Mouse (Mus musculus): ENCODE data around the gene Mettl14. TPM values are rescaled to one million over a fixed set of nuclear protein-coding genes. Genes with fewer than 3 reads are reported as not detected.
"Not testable (repeated sequence)": the region's sequence is repeated elsewhere in the genome, so short reads cannot be mapped to it uniquely, and the experiment has no call there.

Gene Mettl14
- 10 to 100 TPM in 1 of 4 experiments, 1 to 10 TPM in 3; 6.7 to 11.6 (median 8.8) TPM for total RNA-seq (2022)

DNA sequence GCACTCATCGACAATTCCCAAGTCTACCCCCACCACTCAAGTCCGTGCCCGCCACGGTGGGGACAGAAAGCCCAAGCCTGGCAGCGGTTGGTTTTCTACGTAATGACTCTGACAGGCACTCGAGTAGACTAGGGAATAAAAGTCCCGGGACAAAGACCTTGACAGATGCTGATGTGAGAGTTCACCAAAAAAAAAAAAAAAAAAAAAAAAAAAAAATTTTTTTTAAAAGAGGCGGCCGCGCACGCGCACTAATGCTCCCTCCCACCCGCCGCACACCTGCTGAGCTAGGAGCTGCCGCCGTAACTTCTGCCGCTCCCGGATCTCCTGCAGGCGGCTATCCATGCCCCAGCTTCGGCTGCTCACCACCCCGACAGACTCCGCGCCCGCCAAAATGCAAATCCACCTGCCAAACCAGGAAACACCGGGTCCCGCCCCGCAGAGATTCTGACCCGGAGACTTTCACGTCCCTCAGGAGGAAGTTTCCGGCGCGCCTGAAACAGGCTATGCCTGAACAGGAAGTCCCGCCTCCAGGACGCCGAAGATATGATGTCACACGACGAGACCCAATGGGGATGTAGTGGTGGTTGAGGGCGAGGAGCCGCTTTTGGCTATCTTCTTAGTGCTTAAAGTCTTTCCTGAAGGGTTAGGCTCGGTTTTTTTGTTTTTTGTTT, at the start of gene Mettl14:
TSS of gene Mettl14 (minus strand) at position 623 of the 671 bp plus-strand sequence.
- peak; percentile 88 to 93 for DNase-seq (ENCODE audit: low spot score in 2 of 2)

GRCm38 (mm10) chr3:123433362-123433761, 47.5 kb upstream of the Mettl14 start:
- no peak for DNase-seq (ENCODE audit: low spot score in 2 of 2)

GRCm38 (mm10) chr3:123431951-123432674, 46.2 kb upstream of the Mettl14 start:
- DNase-seq (ENCODE audit: low spot score in 2 of 2), result no peak

DNA sequence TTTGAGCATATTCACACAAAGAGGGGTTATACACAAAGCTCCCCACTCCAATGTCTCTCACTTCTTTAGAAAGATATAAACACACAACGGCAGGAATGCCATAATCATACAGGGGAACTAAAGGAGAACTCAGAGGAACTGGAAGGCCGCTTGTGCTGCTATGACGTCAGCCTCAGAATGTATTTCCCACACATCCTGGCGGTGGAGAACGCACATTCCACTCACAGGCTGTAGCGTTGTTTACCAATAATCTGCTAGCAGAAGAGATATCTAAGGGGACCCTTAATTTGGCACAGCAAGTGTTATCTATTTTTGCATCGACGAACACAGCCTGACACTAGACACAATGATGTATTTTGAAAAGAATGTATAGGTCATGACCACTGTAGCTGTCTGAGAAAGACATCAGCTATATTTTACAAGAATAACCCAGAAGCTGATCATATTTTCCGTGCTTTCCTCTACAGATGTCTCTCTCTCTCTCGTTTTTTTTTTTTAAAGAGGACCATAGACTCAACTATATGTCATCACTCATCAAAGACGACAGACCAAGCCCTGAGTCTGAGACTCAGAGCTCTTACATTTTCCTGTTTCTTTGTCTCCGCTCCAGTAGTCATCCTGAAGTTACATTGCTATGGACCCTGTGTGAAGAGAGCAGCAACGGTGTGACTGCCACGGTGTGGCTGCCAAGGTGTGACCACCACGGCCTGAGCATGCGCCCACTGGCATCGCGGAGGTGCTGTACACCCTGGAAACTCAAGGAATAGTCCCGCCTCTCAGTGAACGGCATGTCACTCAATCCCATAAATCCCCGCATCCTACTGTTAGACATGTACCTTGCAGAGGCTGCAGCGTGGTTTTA, 43.9 kb upstream of the Mettl14 start:
- no peak for DNase-seq (ENCODE audit: low spot score in 2 of 2)

GRCm38 (mm10) chr3:123428005-123428404, 42.1 kb upstream of the Mettl14 start:
- no peak for DNase-seq (ENCODE audit: low spot score in 2 of 2)

DNA sequence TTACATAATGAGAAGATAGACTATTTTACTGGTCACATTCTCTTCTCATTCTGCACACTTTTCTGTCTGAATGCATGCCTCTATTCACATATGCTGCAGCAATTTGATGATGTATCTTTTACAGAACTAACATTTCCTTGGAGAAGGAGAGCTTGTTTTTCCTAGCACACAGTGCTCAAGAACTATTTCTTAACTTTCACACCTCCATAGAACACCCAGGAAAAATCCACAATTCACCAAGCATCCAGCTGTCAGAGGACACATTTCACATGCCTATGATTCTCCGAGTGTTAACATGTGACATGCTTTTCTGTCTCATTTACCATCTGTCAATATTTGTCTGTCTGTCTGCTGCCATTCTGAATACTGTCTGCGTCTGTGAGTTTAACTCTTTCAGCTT, 39.7 kb upstream of the Mettl14 start:
- no peak for DNase-seq (ENCODE audit: low spot score in 2 of 2)

DNA sequence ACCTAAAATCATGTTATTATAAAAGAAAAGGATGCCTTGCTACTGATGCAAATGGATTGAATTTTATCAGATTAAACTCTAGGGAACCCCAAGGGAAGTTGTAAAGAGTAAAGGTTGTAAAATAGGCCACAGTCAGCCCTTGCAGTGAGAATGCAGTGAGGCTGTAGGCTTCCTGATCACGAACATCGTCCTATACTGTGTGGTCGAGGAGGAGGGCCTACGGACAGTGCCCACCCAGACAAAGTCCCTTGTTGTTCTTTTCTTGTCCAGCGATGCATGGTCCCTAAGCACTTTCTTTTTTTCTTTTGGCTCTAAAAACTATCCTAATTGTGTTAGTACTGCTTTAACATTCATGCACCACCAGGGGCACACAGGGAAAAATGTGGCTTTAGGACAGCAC, 27.3 kb upstream of the Mettl14 start:
- DNase-seq (ENCODE audit: low spot score in 2 of 2), result no peak

- no peak for DNase-seq (ENCODE audit: low spot score in 2 of 2)
Measured at GRCm38 (mm10) chr3:123411821-123412578, 26.1 kb upstream of the Mettl14 start.

DNA sequence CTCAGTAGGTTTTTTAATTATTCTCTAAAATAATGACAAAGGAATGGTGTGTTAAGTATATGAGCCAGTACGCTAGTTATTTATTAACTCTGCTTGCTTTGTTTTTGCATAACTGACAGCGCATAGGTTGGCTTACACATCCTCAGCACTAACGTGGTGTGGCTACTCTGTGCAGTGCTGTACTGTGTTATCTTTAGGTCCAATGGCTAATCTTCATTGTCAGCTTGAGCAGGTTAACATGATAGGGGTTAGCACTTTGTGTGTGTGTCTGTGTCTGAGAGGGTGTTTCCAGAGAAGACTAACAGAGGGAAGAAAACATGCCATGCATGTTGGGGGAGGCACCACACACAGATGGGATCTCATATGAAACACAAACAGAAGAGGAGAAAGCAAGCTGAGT, 19.0 kb upstream of the Mettl14 start:
- DNase-seq (ENCODE audit: low spot score in 2 of 2), result no peak

DNA sequence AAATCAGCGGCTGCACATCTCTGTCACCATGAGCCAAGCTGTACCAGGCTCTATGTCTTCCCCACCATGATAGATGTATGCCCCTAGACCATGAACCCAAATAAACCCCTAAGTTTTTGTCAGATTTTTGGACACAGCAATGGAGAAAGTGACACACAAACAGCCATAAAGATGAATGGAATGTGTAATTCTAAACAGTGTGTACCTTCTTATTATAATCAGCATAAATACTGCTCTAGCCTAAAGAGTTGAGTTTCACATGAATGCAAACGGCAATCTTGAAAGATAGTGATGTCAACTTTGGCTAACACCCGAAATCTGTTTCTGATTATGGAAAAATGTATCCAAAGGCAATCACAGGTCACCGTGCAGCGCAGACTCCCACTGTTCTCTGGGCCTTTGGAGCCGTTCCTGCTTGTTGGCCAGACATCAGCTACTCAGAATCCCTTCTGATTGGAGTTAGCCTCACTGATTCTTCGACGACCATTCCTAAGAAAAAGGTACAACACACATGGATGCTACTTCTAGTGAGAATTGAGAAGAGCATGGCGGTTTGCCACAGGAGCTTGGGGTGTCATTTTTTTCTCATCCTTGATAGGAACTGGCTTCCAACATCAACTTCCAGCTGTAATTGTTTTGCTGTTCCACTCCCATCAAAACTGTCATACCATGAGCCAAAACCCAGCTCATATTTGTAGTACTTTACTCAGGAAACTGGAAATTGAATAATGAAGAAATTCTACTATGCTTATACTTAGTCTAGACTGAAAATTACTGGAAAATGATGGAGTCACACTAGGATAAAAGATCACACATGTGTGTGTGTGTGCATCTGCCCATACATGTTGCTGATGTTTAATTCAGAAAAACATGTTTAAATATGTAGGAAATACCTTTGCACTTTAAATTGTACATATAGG, 11.9 kb upstream of the Mettl14 start:
- no peak for DNase-seq (ENCODE audit: low spot score in 2 of 2)

DNA sequence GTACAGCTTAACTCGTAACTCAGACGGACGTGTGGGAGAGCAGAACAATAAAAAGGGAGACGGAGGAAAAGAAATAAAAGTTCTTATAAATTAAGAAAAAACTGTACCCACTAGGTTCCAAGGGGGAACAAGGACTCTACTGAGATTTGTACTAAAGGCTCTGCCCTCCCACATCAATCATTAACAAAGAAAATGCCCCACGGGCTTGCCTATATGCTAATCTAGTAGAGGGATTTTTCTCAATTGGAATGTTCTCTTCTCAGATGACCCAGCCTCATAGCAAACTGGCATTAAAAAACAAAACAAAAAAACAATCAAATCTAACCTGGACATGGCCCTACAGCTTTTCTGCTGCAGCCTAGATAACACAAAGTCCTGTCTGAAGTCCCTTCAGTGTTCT, 9.7 kb upstream of the Mettl14 start:
- DNase-seq (ENCODE audit: low spot score in 2 of 2), result no peak

GRCm38 (mm10) chr3:123391180-123391579, 5.3 kb upstream of the Mettl14 start:
- DNase-seq (ENCODE audit: low spot score in 2 of 2), result no peak

- DNase-seq (ENCODE audit: low spot score in 2 of 2), result not testable (repeated sequence)
Measured at GRCm38 (mm10) chr3:123386157-123386780, 361 bp upstream of the Mettl14 start.

DNA sequence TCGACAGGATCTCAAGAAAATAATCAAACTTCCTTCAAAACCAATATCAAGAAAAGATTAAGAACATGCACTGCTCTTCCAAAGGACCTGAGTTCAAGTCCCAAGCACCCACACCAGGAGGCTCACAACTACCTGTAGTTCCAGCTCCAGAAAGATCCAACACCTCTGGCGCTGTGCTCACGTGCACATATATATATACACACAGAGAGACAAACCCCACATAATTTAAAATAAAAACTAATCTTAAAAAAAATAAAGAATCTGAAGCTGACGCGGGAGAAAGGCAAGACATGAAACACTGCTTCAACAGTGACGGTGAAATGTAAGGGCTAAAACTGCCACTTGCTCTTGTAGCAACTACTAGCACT, 806 bp downstream of the Mettl14 start:
- no peak for DNase-seq (ENCODE audit: low spot score in 2 of 2)

GRCm38 (mm10) chr3:123384435-123384834, 1.5 kb downstream of the Mettl14 start:
- no peak for DNase-seq (ENCODE audit: low spot score in 2 of 2)

- DNase-seq (ENCODE audit: low spot score in 2 of 2), result no peak
Measured at GRCm38 (mm10) chr3:123376562-123376961, 9.3 kb downstream of the Mettl14 start.

DNA sequence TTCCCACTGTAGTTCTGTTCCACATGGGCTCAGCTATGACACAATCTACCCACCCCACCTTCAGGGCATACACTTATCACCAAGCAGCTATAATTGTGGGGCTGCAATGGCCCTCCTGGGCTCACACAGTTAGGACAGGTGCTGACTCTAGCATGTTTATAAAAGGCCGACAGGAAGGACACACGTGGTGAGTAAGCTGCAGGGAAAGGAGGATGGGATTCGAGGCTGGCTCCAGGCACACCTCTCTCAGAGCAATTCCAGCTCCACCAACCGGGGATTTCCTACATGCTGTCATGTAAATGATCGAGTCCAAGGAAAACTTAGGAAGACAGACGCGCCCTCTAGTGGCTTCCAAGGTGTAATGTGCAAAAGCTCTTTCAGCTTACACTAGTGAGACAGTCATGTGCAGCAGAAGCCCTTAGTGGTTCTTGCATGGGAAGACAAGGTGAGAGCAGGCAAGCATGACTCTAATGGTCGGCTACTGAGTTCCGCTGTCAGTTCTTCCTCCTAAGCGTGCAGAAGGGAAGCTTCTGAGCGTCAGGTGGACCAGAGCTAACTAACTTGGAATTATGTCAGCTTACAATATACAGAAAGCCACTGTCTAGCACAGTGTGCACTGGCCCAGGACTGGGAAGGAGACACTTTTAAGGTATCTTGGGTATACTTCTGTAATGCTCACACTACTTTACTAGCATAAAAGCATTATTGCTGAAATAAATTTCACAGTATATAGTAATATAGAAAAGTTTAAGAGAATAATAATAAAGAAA, 14.0 kb downstream of the Mettl14 start:
- DNase-seq (ENCODE audit: low spot score in 2 of 2), result peak; percentile 37 to 52

DNA sequence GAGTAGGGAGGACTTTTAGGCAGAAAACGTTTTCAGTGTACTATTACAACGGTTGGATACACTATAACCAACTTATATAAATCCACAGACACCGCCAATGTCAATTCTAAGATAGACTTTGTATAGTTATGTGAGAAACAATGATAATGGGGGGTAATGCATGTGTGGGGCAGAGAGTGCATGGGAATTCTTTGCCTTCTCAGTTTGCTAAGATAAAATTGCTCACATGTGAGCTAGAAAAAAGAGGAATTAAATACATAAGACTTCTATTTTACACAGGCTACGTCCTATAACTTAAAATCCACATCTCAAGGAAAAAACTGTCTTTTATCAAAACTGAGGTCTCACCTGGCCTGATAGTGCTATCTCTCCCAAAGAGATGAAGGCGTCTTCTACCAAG, 15.0 kb downstream of the Mettl14 start:
- DNase-seq (ENCODE audit: low spot score in 2 of 2), result no peak

- DNase-seq (ENCODE audit: low spot score in 2 of 2), result no peak
Measured at GRCm38 (mm10) chr3:123369161-123369560, 16.7 kb downstream of the Mettl14 start.
